Mouse (Mus musculus) MEL (cell line): ENCODE data around the gene Sult1c1. TPM values are rescaled to one million over a fixed set of nuclear protein-coding genes. Genes with fewer than 3 reads are reported as not detected.
"Not testable (repeated sequence)": the region's sequence is repeated elsewhere in the genome, so short reads cannot be mapped to it uniquely, and the experiment has no call there.

Source experiments
- DNase-seq: peaks from one replicate; pipeline ENCODE4 v3.0.0; 2011; ENCODE audit warnings: low read depth, low spot score
- H3K27ac ChIP-seq: 2 replicates; pipeline ENCODE4 v1.5.1; 2012; ENCODE audit warnings: low read depth, mild to moderate bottlenecking, control low read depth, low read length, moderate library complexity; ENCODE audit not compliant: control insufficient read depth
- H3K27me3 ChIP-seq, 2 experiments: fragments of 150-350 bp in 1 of 2; sonication (generic) in 1 of 2; 2 replicates each; pipeline ENCODE4 v1.6.1; 2012; ENCODE audit warnings: low read length in 2 of 2, mild to moderate bottlenecking in 2 of 2, improper control_type of control experiment in 1 of 2, moderate library complexity in 1 of 2; ENCODE audit not compliant: insufficient read depth in 2 of 2, control insufficient read depth in 1 of 2
- H3K36me3 ChIP-seq, 2 experiments: 2 replicates each; pipeline ENCODE4 v1.6.1; 2012 to 2014; ENCODE audit warnings: low read length in 2 of 2, improper control_type of control experiment in 1 of 2, inconsistent platforms in 1 of 2, mild to moderate bottlenecking in 1 of 2; ENCODE audit not compliant: insufficient read depth in 2 of 2, control insufficient read depth in 1 of 2
- H3K4me1 ChIP-seq, 2 experiments: fragments of 150-350 bp in 1 of 2; sonication (generic) in 1 of 2; 2 replicates each; pipeline ENCODE4 v1.6.1; 2012; ENCODE audit warnings: low read length in 2 of 2, improper control_type of control experiment in 1 of 2, mild to moderate bottlenecking in 1 of 2; ENCODE audit not compliant: insufficient read depth in 2 of 2, control insufficient read depth in 1 of 2
- H3K4me3 ChIP-seq, 2 experiments: fragments of 150-350 bp in 1 of 2; sonication (generic) in 1 of 2; 2 replicates each; pipeline ENCODE4 v1.5.1; 2012; ENCODE audit warnings: low read depth in 2 of 2, low read length in 2 of 2, mild to moderate bottlenecking in 2 of 2, moderate library complexity in 2 of 2, control low read depth in 1 of 2, improper control_type of control experiment in 1 of 2; ENCODE audit not compliant: control insufficient read depth in 1 of 2, insufficient read depth in 1 of 2
- H3K79me2 ChIP-seq: 2 replicates; pipeline ENCODE4 v1.6.1; 2012; ENCODE audit warnings: mild to moderate bottlenecking, low read length, moderate library complexity; ENCODE audit not compliant: control insufficient read depth, poor library complexity, insufficient read depth
- H3K9ac ChIP-seq: 2 replicates; pipeline ENCODE4 v1.6.1; 2012; ENCODE audit warnings: low read depth, mild to moderate bottlenecking, control low read depth, low read length, moderate library complexity; ENCODE audit not compliant: control insufficient read depth, poor library complexity, severe bottlenecking
- H3K9me3 ChIP-seq: fragments of 150-350 bp; sonication (generic); replicated peaks from 2 replicates; pipeline ENCODE4 v1.6.1; 2012; ENCODE audit warnings: mild to moderate bottlenecking, low read length, improper control_type of control experiment, moderate library complexity; ENCODE audit not compliant: insufficient read depth
- BHLHE40 ChIP-seq: IDR thresholded peaks from 2 replicates; pipeline ENCODE4 v1.6.1; 2012; ENCODE audit warnings: low read depth, mild to moderate bottlenecking, inconsistent platforms, low read length, improper control_type of control experiment, borderline replicate concordance
- CHD2 ChIP-seq: IDR thresholded peaks from 2 replicates; pipeline ENCODE4 v1.6.1; 2011; ENCODE audit warnings: low read length, improper control_type of control experiment
- CTCF ChIP-seq, 3 experiments: IDR thresholded peaks in 2 of 3; conservative IDR thresholded peaks in 1 of 3; 2 replicates each; pipeline ENCODE4 v1.5.1; 2011 to 2012; ENCODE audit warnings: low read length in 3 of 3, low read depth in 2 of 3, mild to moderate bottlenecking in 2 of 3, improper control_type of control experiment in 1 of 3, inconsistent platforms in 1 of 3, mixed read lengths in 1 of 3, moderate library complexity in 1 of 3; ENCODE audit not compliant: control insufficient read depth in 1 of 3, insufficient read depth in 1 of 3, poor library complexity in 1 of 3, severe bottlenecking in 1 of 3
- GATA1 ChIP-seq: IDR thresholded peaks from 2 replicates; pipeline ENCODE4 v1.6.1; 2011; ENCODE audit warnings: low read depth, low read length, improper control_type of control experiment
- HCFC1 ChIP-seq: IDR thresholded peaks from 2 replicates; pipeline ENCODE4 v1.6.1; 2012; ENCODE audit warnings: low read depth, mild to moderate bottlenecking, inconsistent platforms, low read length, improper control_type of control experiment, moderate library complexity
- JUND ChIP-seq: IDR thresholded peaks from 2 replicates; pipeline ENCODE4 v1.6.1; 2011; ENCODE audit warnings: low read depth, mild to moderate bottlenecking, improper control_type of control experiment, low read length
- KAT2A ChIP-seq: conservative IDR thresholded peaks from 2 replicates; pipeline ENCODE4 v1.6.1; 2012; ENCODE audit warnings: low read depth, low read length, improper control_type of control experiment, inconsistent platforms
- MAZ ChIP-seq: IDR thresholded peaks from 2 replicates; pipeline ENCODE4 v1.6.1; 2012; ENCODE audit warnings: low read depth, mild to moderate bottlenecking, inconsistent platforms, low read length, improper control_type of control experiment
- MYB ChIP-seq: IDR thresholded peaks from 2 replicates; pipeline ENCODE4 v1.6.1; 2011; ENCODE audit warnings: mild to moderate bottlenecking, low read depth, low read length, improper control_type of control experiment
- NELFE ChIP-seq: IDR thresholded peaks from 2 replicates; pipeline ENCODE4 v1.6.1; 2011; ENCODE audit warnings: low read depth, low read length, improper control_type of control experiment
- POLR2A ChIP-seq, 2 experiments: IDR thresholded peaks; 2 replicates each; pipeline ENCODE4 v1.6.1; 2011 to 2012; ENCODE audit warnings: low read length in 2 of 2, mild to moderate bottlenecking in 2 of 2, control low read depth in 1 of 2, improper control_type of control experiment in 1 of 2, low read depth in 1 of 2, moderate library complexity in 1 of 2; ENCODE audit not compliant: control insufficient read depth in 1 of 2, insufficient read depth in 1 of 2, poor library complexity in 1 of 2
- RAD21 ChIP-seq: IDR thresholded peaks from 2 replicates; pipeline ENCODE4 v1.6.1; 2011; ENCODE audit warnings: mild to moderate bottlenecking, low read depth, low read length, improper control_type of control experiment
- RCOR1 ChIP-seq: IDR thresholded peaks from 2 replicates; pipeline ENCODE4 v1.6.1; 2012; ENCODE audit warnings: low read depth, mild to moderate bottlenecking, inconsistent platforms, low read length, improper control_type of control experiment
- SMC3 ChIP-seq: IDR thresholded peaks from 2 replicates; pipeline ENCODE4 v1.6.1; 2011; ENCODE audit warnings: low read depth, low read length, improper control_type of control experiment
- USF2 ChIP-seq, 2 experiments: IDR thresholded peaks; 2 replicates each; pipeline ENCODE4 v1.6.1; 2011 to 2012; ENCODE audit warnings: improper control_type of control experiment in 2 of 2, low read length in 2 of 2, borderline replicate concordance in 1 of 2, inconsistent platforms in 1 of 2, low read depth in 1 of 2, mild to moderate bottlenecking in 1 of 2; ENCODE audit not compliant: insufficient read depth in 1 of 2
- polyA plus RNA-seq, 2 experiments: library from polyadenylated mRNA; stranded (reverse) in 1 of 2; unstranded in 1 of 2; fragments of >175 nt in 1 of 2; fragments of >200 nt in 1 of 2; gene quantifications; 2 replicates each; pipeline versions ENCODE4 v1.2.1 to v1.2.4; 2012; ENCODE audit warnings: low replicate concordance in 2 of 2, low read depth in 1 of 2; ENCODE audit not compliant: insufficient read length in 2 of 2, insufficient read depth in 1 of 2, missing spikeins in 1 of 2
- total RNA-seq: library from RNA; depleted of rRNA; stranded (reverse); fragments of 300-350 nt; gene quantifications from 2 replicates; pipeline ENCODE4 v1.2.3, GENCODE M21; 2012

The Sult1c1 gene
- total and polyA plus RNA-seq, 3 experiments = not detected

DNA sequence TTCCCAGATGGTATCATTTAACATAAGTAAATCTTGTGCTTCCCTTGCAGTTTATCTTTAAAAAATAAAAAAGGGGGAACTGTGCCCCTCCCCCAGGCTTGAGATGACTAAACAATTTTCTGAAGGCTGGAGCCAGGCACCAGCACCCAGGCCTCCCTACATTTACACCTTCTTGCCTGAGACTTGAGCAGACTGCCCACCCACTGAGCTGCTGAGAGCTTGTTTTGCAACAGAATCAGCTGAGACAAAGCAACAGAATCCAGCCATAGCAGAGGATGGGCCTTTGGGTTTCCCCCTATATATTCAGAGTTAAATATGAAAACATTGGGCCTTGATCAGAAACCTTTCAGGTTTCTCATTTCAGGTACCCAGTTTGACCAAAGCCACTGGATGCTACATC, 20.7 kb upstream of the Sult1c1 start:
- DNase-seq = no peak
- no peaks in the 10 kb centered on the region for H3K27me3 ChIP-seq
- H3K79me2 ChIP-seq = no peaks in the 10 kb centered on the region
- H3K4me1 ChIP-seq = no peaks in the 10 kb centered on the region
- H3K27ac ChIP-seq = no peak overlapping the region
- H3K9ac ChIP-seq = no peak overlapping the region
- TF ChIP-seq CHD2 = no peak
- TF ChIP-seq MYB = no peak
- no peak for TF ChIP-seq JUND
- no peak for TF ChIP-seq RAD21
- no peak for TF ChIP-seq POLR2A (IDR thresholded peaks at IDR 0.05; ENCODE audit: control insufficient read depth in 1 of 2, insufficient read depth in 1 of 2, low read depth in 1 of 2, low read length in 2 of 2, poor library complexity in 1 of 2)
- no peak for TF ChIP-seq USF2 (IDR thresholded peaks at IDR 0.05; ENCODE audit: borderline replicate concordance in 1 of 2, insufficient read depth in 1 of 2, low read depth in 1 of 2, low read length in 2 of 2)
- no peak for TF ChIP-seq HCFC1
- TF ChIP-seq KAT2A = no peak
- TF ChIP-seq MAZ = no peak
- no peak for TF ChIP-seq SMC3
- no peak for TF ChIP-seq GATA1
- no peak overlapping the region for H3K4me3 ChIP-seq
- no peaks in the 10 kb centered on the region for H3K36me3 ChIP-seq
- H3K9me3 ChIP-seq = no peaks in the 10 kb centered on the region

- H3K27ac ChIP-seq, DNase-seq, H3K27me3 ChIP-seq, H3K36me3 ChIP-seq, H3K9me3 ChIP-seq, H3K9ac ChIP-seq, H3K79me2 ChIP-seq, H3K4me1 ChIP-seq, H3K4me3 ChIP-seq: not testable (repeated sequence)
Measured at GRCm38 (mm10) chr17:54010536-54010935, 20.1 kb upstream of the Sult1c1 start.

DNA sequence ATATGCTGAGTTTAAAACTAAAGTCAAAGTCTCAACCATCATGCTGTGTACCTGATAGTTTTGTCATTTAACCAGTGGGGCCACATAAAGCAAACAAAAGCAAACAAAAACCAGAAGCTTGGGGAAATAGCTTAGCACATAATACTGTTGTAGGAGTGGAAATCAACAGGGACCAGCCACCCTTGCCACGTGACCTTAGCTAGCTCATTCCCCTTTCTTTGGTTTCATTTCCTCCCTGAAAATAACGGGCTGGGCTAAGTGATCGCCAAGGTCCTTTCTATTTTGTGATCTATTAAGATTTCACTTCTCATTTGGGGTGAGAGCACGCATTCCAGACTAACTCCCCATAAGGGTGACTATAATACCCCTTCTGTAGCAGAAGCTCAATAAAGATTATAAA, 13.0 kb upstream of the Sult1c1 start:
- no peak for DNase-seq
- no peak overlapping the region for H3K27ac ChIP-seq
- no peaks in the 10 kb centered on the region for H3K79me2 ChIP-seq
- TF ChIP-seq BHLHE40 (no peak), CTCF (IDR thresholded peaks at IDR 0.05 in 2 of 3, conservative IDR thresholded peaks at IDR 0.05 in 1 of 3; ENCODE audit: control insufficient read depth in 1 of 3, insufficient read depth in 1 of 3, low read depth in 2 of 3, low read length in 3 of 3, poor library complexity in 1 of 3, severe bottlenecking in 1 of 3) (no peak), SMC3 (no peak), NELFE (no peak), RCOR1 (no peak)
- H3K4me1 ChIP-seq = no peaks in the 10 kb centered on the region
- no peak overlapping the region for H3K4me3 ChIP-seq
- H3K27me3 ChIP-seq = no peaks in the 10 kb centered on the region
- no peak overlapping the region for H3K9ac ChIP-seq
- H3K36me3 ChIP-seq = no peaks in the 10 kb centered on the region
- no peaks in the 10 kb centered on the region for H3K9me3 ChIP-seq
